Mouse (Mus musculus) A20 (cell line): ENCODE measurements around the gene Csnk1e.
"Not testable (repeated sequence)": the region's sequence is repeated elsewhere in the genome, so short reads cannot be mapped to it uniquely, and the experiment has no call there.

Experiments
- DNase-seq: peaks from one replicate; pipeline ENCODE4 v3.0.0-alpha.2; 2011; ENCODE audit warnings: low read depth, low spot score

Csnk1e gene

GRCm38 (mm10) chr15:79455106-79455810, at the start of gene Csnk1e:
Gene Csnk1e (minus strand): TSS chr15:79455566.
- DNase-seq = peak; percentile 51

GRCm38 (mm10) chr15:79504707-79505452, 49.5 kb upstream of the Csnk1e start, which contains the start of gene Kcnj4:
Gene Kcnj4 (minus strand): TSS chr15:79505241.
- DNase-seq = no peak

GRCm38 (mm10) chr15:79503438-79503837, 48.1 kb upstream of the Csnk1e start:
- DNase-seq = no peak

GRCm38 (mm10) chr15:79502891-79503341, 47.5 kb upstream of the Csnk1e start:
- no peak for DNase-seq

- no peak for DNase-seq
Observed at GRCm38 (mm10) chr15:79500110-79500509, 44.7 kb upstream of the Csnk1e start.

GRCm38 (mm10) chr15:79493527-79493926, 38.2 kb upstream of the Csnk1e start:
- no peak for DNase-seq

DNA sequence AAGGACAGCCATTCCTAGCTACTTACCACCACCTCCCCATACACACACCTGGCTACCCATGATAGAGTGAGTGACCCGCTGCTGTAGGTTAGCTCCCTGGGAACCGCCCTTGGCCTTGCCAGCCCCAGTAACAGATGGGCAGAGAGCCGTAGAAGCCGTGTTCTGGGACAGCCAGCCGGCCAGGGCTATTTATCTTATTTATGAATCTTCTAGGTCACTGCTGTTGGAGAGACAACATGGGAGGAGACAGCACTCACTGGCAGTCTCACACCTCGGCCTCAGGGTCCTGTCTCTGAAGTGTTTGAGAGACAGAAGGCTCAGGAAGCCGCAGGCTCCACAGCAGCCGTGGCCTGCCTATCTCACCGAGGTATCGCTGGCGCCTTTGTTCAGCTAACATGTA, 34.1 kb upstream of the Csnk1e start:
- DNase-seq = no peak

- DNase-seq = peak; percentile 51
Observed at GRCm38 (mm10) chr15:79481181-79481688, 25.9 kb upstream of the Csnk1e start.

DNA sequence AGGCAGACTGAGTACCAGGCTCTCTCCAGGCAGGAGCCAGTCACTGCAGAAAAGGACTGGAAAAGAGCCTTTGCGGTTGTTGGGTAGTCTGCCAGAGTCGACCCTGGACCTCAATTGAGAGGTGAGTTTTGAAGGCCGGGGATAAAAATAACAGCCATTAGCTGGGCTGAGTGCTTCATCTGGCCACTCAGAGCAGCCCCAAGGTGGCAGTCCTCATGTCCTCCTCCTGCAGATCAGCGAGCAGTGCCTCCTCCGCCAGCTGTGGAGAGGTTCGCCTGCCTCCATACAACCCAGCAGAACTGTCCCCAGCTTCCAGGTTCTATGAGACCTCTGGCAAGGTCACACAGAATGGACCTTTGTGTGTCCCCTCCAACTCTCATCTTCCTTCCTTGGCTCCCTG, 21.9 kb upstream of the Csnk1e start:
- no peak for DNase-seq

GRCm38 (mm10) chr15:79473638-79474355, 18.4 kb upstream of the Csnk1e start:
- peak; percentile 31 for DNase-seq

DNA sequence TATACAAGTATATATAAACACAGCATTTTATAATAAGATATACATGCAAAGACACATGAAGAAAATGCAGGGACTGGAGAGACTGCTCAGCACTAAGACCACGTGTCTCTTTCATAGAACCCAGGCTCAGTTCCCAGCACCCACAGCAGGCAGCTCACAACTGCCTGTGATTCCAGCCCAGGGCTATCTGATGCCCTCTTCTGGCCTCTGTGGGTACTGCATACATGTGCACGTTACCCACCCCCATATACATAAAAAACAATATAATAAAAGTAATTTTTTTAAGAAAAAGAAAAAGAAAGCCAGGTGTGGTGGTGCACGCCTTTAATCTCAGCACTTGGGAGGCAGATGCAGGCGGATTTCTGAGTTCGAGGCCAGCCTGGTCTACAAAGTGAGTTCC, 17.7 kb upstream of the Csnk1e start:
- peak; percentile 48 for DNase-seq

DNA sequence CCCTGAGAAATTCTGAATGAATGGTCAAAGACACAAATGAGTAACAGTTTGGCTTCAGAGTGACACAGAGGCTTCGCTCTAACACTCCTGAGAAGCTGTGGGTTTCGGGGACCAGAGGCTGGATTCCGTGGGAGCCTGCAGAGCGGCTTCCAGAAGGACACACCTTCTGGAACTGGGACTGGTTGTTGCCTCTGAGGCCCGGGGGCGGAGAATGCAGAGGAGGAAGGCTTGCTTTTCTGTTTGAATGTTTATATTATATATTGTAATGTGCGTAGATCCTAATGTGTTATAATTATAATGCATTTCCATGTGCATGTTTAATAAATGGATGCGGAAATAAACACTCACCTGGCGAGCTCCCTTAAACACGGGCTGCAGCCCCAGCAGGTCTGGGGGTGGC, 15.7 kb upstream of the Csnk1e start:
- no peak for DNase-seq

GRCm38 (mm10) chr15:79470583-79470982, 15.2 kb upstream of the Csnk1e start:
- no peak for DNase-seq

DNA sequence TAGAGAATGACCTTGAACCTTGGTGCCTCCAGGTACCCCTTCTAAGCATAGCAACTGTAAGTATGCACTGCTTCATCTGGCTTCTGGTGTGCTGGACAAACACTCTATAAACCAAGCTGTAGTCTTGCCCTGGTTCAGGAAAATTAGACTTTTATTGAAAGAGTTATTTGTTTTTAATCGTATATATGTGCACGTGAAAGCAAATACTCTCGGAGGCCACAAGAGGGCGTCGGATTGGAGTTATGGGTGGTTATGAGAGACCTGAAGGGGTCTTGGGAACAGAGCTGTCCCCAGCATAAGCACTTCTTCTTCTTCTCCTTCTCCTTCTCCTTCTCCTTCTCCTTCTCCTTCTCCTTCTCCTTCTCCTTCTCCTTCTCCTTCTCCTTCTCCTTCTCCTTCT, 14.2 kb upstream of the Csnk1e start:
- DNase-seq = no peak

DNA sequence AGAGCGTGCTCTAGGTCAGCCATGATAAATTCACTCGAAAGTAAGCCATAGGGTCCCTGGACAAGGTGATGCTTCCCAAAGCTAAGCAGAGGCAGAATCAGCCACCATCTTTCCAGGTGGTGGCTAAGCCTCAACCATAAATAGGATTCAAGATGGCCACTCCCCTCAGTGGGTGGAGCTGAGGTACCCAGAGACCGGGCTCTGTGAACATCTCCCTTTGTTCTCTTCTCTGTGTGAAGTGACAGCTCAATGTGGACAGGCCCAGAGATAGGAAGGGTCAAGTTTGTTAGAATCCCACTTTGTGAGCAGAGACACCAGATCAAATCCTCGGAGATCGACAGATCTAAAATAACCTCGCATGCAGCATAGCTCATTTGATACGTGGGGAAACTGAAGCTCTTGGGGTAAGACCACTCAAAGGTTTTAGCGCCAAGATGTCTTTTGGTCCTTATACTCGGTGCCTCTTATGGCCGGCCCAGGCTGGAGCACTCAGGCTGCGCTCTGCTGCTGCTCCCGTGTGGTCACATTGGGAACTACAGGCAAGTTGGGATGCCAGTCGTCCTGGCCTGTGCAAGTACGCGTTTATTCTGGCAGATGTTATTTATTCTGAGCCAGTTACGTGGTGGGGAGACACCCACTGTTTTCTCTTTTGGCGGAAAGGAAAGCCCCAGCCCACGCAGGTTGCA, 11.4 kb upstream of the Csnk1e start:
- DNase-seq = peak; percentile 83

DNA sequence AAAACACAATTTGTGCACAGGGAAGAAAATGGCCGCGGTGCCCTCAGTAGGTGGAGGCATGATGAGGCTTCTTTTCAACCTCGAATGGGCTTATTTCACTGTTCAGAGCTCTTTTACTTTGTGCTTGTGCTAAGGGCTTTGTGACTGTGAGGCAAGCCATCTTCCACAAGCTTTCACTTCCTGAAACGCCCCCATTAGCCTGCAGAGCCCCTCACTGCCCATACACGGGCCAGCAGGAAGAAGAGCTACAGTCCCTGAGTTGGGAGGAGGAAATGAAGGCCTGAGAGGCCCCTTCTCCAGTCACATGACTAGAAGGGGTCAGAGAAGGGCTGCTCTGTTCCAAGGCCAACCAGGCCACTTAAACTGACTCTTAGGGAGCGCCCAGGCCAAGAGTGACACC, 1.2 kb upstream of the Csnk1e start:
- peak; percentile 71 for DNase-seq

- not testable (repeated sequence) for DNase-seq
Observed at GRCm38 (mm10) chr15:79456104-79456503, 738 bp upstream of the Csnk1e start.

- no peak for DNase-seq
Observed at GRCm38 (mm10) chr15:79453831-79454230, 1.5 kb downstream of the Csnk1e start.

- DNase-seq = no peak
Observed at GRCm38 (mm10) chr15:79448041-79448440, 7.3 kb downstream of the Csnk1e start.

- peak; percentile 37 for DNase-seq
Observed at GRCm38 (mm10) chr15:79445786-79446654, 9.3 kb downstream of the Csnk1e start.
